Mouse (Mus musculus) gonadal fat pad, adult 2 months (tissue): ENCODE measurements around the gene Gm10024. TPM values are rescaled to one million over a fixed set of nuclear protein-coding genes. Genes with fewer than 3 reads are reported as not detected.
"Not testable (repeated sequence)": the region's sequence is repeated elsewhere in the genome, so short reads cannot be mapped to it uniquely, and the experiment has no call there.

Source experiments
- DNase-seq: peaks from one replicate; pipeline ENCODE4 v3.0.0-alpha.2; 2012; ENCODE audit warnings: low read depth
- polyA plus RNA-seq: library from polyadenylated mRNA; depleted of rRNA; stranded (reverse); fragments of >200 nt; gene quantifications from 2 replicates; pipeline ENCODE4 v1.2.3, GENCODE M21; 2012; rRNA removed

The Gm10024 gene
- polyA plus RNA-seq, 1 experiment = not detected

DNA sequence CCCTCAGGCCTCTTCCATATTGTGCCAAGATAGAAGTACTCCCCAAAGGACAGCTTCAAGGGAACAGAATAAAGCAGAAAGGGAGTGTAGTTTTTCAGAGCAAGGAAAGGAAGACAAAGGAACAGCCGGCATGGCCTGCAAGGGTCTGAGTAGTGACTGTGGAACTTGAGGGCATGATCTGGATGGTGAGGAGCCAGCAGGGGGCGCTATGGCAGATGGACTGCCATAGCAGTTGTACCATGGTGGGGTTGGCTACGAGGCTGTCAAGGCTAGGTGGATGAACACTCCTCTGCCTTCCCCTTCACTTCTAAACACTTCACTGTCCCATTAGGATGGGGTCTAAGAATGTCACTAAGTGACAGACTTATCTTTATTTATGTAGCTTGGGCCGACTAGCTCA, 18.0 kb downstream of the Gm10024 start:
- DNase-seq = no peak

- DNase-seq = no peak
These were observed 24.7 kb downstream of the Gm10024 start for GRCm38 (mm10) chr10:77735928-77736327.

DNA sequence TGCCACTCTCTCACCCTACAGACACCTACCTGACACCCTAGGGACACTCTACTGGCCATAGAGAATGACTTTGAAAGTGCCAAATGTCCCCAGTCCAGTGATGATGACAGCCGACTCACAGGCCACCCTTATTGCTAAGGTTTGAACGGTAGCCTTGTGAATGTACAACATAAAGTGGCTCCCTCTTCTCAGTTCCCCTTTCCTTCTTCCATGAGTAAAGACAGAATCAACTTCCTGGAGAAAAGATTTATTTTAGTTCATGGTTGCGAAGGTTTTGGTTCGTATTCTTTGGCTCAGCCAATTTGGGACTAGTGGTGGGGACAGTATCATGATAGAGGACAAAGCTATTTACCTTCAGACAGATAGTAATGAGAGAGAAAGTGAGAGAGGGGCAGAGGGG, 27.7 kb downstream of the Gm10024 start:
- no peak for DNase-seq

GRCm38 (mm10) chr10:77741924-77742688, 30.8 kb downstream of the Gm10024 start, which contains the start of gene Gm18596:
Gene Gm18596, minus strand, starts transcription at chr10:77742638.
- DNase-seq = not testable (repeated sequence)

DNA sequence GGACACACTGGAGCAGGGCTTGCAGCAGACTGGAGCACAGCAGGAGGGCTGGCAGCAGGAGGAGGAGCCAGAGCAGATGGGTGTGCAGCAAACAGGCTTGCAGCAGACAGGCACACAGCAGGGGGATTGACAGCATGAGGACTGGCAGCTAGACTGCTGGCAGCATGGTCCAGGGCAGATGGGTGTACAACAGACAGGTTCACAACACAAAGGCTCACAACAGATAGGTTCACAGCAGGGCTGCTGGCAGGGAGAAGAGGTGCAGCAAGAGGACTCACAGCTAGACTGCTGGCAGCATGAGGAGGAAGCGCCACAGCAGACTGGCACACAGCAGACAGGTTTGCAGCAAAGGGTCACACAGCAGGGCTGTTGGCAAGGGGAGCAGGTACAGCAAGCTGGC, 39.4 kb downstream of the Gm10024 start:
- DNase-seq = not testable (repeated sequence)

DNA sequence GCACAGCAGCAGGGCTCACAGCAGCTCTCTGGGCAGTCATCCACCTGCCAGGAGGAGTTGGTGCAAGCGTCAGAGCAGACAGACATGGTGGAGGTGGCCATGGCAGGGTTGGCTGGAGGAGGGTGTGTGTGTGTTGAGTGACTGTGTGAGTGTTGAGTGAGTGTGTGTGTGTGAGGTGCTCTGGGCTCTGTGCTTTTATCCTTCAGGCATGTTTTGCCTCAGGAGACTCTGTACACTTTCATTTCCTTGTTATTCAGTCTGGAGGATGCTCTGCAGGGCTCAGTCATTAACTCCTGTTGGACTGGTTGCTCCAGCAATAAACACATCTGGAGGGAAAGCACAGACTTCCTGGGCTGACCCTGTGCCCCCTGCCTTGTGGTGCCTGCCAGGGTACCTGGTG, 40.0 kb downstream of the Gm10024 start, which contains the start of gene Gm9736:
Gm9736 (minus strand) TSS at position 101 of the 400 bp plus-strand sequence.
- not testable (repeated sequence) for DNase-seq

DNA sequence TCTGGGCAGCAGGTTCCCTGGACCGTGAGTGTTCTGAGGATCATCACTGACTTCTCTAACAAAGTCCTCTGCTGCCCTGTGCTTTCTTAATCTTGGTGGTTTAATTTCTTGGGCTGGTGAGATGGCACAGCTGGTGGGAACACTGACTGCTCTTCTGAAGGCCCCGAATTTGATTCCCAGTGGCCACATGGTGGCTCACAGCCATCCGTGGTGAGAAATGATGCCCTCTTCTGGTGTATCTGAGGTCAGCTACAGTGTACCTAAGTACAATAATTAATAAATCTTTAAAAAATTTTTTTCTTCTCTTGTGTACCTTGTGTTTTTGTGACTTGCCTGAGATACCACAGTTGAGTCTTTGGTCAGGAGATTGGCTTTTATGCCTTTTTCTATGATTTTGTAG, 41.1 kb downstream of the Gm10024 start:
- not testable (repeated sequence) for DNase-seq

- no peak for DNase-seq
These were observed 42.2 kb downstream of the Gm10024 start for GRCm38 (mm10) chr10:77753448-77753847.

GRCm38 (mm10) chr10:77759582-77759981, 48.3 kb downstream of the Gm10024 start, which contains the start of gene Gm3233:
Gene Gm3233, minus strand, starts transcription at chr10:77759682.
- DNase-seq = not testable (repeated sequence)

Other genes with a start within 250 kb of the Gm10024 start
- gene Fam207a, start 195.7 kb upstream of the Gm10024 start, polyA plus RNA-seq = 20.2 and 21.9 TPM in 2 replicates
- gene Itgb2, start 181.2 kb upstream of the Gm10024 start, polyA plus RNA-seq = 17.9 and 21.8 TPM in 2 replicates
- gene Pttg1ip, start 129.7 kb upstream of the Gm10024 start, polyA plus RNA-seq = 203 and 244 TPM in 2 replicates
- 270 and 286 TPM in 2 replicates for gene Sumo3, start 105.4 kb upstream of the Gm10024 start, polyA plus RNA-seq
- 0.75 TPM in 1 of 2 replicates, not detected in the other for gene Gm49325, start 105.3 kb upstream of the Gm10024 start, polyA plus RNA-seq
- 46.0 and 47.8 TPM in 2 replicates for gene Ube2g2, start 89.2 kb upstream of the Gm10024 start, polyA plus RNA-seq
- 0.54 and 1.1 TPM in 2 replicates for gene Tspear, start 24.9 kb upstream of the Gm10024 start, polyA plus RNA-seq
- gene Gm19402, start 20.7 kb upstream of the Gm10024 start, polyA plus RNA-seq = not detected in 2 replicates
- not detected in 2 replicates for gene Gm9508, start 14.2 kb upstream of the Gm10024 start, polyA plus RNA-seq
- gene Gm10272, start 4.8 kb upstream of the Gm10024 start, polyA plus RNA-seq = not detected in 2 replicates
- gene Gm10142, start 4.3 kb downstream of the Gm10024 start, polyA plus RNA-seq = not detected in 2 replicates
- gene Krtap12-1, start 9.1 kb downstream of the Gm10024 start, polyA plus RNA-seq = not detected in 2 replicates
- not detected in 2 replicates for gene Gm10100, start 15.0 kb downstream of the Gm10024 start, polyA plus RNA-seq
- not detected in 2 replicates for gene Gm18596, start 31.2 kb downstream of the Gm10024 start, polyA plus RNA-seq
- not detected in 2 replicates for gene Gm9736, start 39.9 kb downstream of the Gm10024 start, polyA plus RNA-seq
- gene Gm3233, start 48.2 kb downstream of the Gm10024 start, polyA plus RNA-seq = not detected in 2 replicates
- gene Gm3238, start 59.9 kb downstream of the Gm10024 start, polyA plus RNA-seq = not detected in 2 replicates
- gene Gm7138, start 65.5 kb downstream of the Gm10024 start, polyA plus RNA-seq = not detected in 2 replicates
- not detected in 2 replicates for gene Gm3250, start 71.1 kb downstream of the Gm10024 start, polyA plus RNA-seq
- not detected in 2 replicates for gene Gm7137, start 76.7 kb downstream of the Gm10024 start, polyA plus RNA-seq
- gene Gm9639, start 83.6 kb downstream of the Gm10024 start, polyA plus RNA-seq = not detected in 2 replicates
- not detected in 2 replicates for gene Gm19668, start 87.7 kb downstream of the Gm10024 start, polyA plus RNA-seq
- gene Gm9507, start 100.4 kb downstream of the Gm10024 start, polyA plus RNA-seq = not detected in 2 replicates
- not detected in 2 replicates for gene Gm2696, start 103.2 kb downstream of the Gm10024 start, polyA plus RNA-seq
- not detected in 2 replicates for gene Krtap10-4, start 115.6 kb downstream of the Gm10024 start, polyA plus RNA-seq
- 0.11 TPM in 1 of 2 replicates, not detected in the other for gene Krtap10-10, start 124.5 kb downstream of the Gm10024 start, polyA plus RNA-seq
- not detected in 2 replicates for gene Gm36176, start 135.3 kb downstream of the Gm10024 start, polyA plus RNA-seq
- gene Gm10318, start 141.4 kb downstream of the Gm10024 start, polyA plus RNA-seq = not detected in 2 replicates
- not detected in 2 replicates for gene Gm3285, start 150.5 kb downstream of the Gm10024 start, polyA plus RNA-seq
- 6.6 and 7.8 TPM in 2 replicates for gene Lrrc3, start 191.1 kb downstream of the Gm10024 start, polyA plus RNA-seq